Mouse (Mus musculus) heart, postnatal 0 days (tissue): ENCODE data around the gene Kcnip3. TPM values are rescaled to one million over a fixed set of nuclear protein-coding genes. Genes with fewer than 3 reads are reported as not detected.

ENCODE experiments used
- ATAC-seq: fragments of 200-750 bp; cut with Nextera tagmentation; 2 replicates; pipeline ENCODE4 v1.8.0; 2017; ENCODE audit warnings: low read depth, moderate number of reproducible peaks, moderate library complexity; ENCODE audit not compliant: insufficient read depth
- DNase-seq: peaks from one replicate; pipeline ENCODE4 v3.0.0-alpha.2; 2016; ENCODE audit warnings: low spot score
- H3K27ac ChIP-seq: fragments of 300-500 bp; sonication (generic); 2 replicates; pipeline ENCODE4 v1.5.1; 2014; ENCODE audit warnings: low read depth, mild to moderate bottlenecking
- H3K27me3 ChIP-seq: fragments of 300-500 bp; sonication (generic); 2 replicates; pipeline ENCODE4 v1.6.1; 2014; ENCODE audit warnings: low read length, mixed read lengths; ENCODE audit not compliant: control insufficient read depth, insufficient read depth
- H3K36me3 ChIP-seq: fragments of 300-500 bp; sonication (generic); replicated peaks from 2 replicates; pipeline ENCODE4 v1.6.1; 2014; ENCODE audit warnings: low read length, mixed read lengths; ENCODE audit not compliant: control insufficient read depth, insufficient read depth
- H3K4me1 ChIP-seq: fragments of 300-500 bp; sonication (generic); 2 replicates; pipeline ENCODE4 v1.6.1; 2014; ENCODE audit warnings: antibody characterized with exemption; ENCODE audit not compliant: control insufficient read depth, insufficient read depth
- H3K4me2 ChIP-seq: fragments of 300-500 bp; sonication (generic); 2 replicates; pipeline ENCODE4 v1.6.1; 2014; ENCODE audit warnings: low read depth, mild to moderate bottlenecking, low read length, moderate library complexity
- H3K4me3 ChIP-seq: fragments of 300-500 bp; sonication (generic); 2 replicates; pipeline ENCODE4 v1.5.1; 2014; ENCODE audit warnings: low read depth, low read length
- H3K9ac ChIP-seq: fragments of 300-500 bp; sonication (generic); replicated peaks from 2 replicates; pipeline ENCODE4 v1.6.1; 2014; ENCODE audit warnings: low read depth, low read length, mixed read lengths
- H3K9me3 ChIP-seq: fragments of 300-500 bp; sonication (generic); replicated peaks from 2 replicates; pipeline ENCODE4 v1.6.1; 2016; ENCODE audit warnings: low read length; ENCODE audit not compliant: control insufficient read depth
- CTCF ChIP-seq: IDR thresholded peaks from 2 replicates; pipeline ENCODE4 v1.5.1; 2016; ENCODE audit warnings: antibody characterized with exemption, control low read depth, low read depth
- EP300 ChIP-seq: IDR thresholded peaks from 2 replicates; pipeline ENCODE4 v1.6.1; 2016; ENCODE audit warnings: antibody characterized with exemption, low read depth
- WGBS: fragments of 180-500 bp; shearing (Covaris S2); extraction: QIAGEN DNeasy Blood & Tissue Kit; methylation state at CpG from one replicate; pipeline ENCODE4 v1.1.7; 2014; 5-methylcytosine and 5-hydroxymethylcytosine counted together
- polyA plus RNA-seq: library from polyadenylated mRNA; unstranded; fragments of >200 nt; fragmentation: Nextera tagmentation; extraction: Ambion mirVana; gene quantifications from 2 replicates; pipeline ENCODE4 v1.2.1, GENCODE M21; 2015
- total RNA-seq: library from RNA; depleted of rRNA; stranded (reverse); fragments of >200 nt; gene quantifications from 2 replicates; pipeline ENCODE4 v1.2.3, GENCODE M21; 2014; ENCODE audit warnings: low replicate concordance

Kcnip3 gene
- total and polyA plus RNA-seq, 2 experiments from 2014 or later: 0.20 to 7.9 TPM

DNA sequence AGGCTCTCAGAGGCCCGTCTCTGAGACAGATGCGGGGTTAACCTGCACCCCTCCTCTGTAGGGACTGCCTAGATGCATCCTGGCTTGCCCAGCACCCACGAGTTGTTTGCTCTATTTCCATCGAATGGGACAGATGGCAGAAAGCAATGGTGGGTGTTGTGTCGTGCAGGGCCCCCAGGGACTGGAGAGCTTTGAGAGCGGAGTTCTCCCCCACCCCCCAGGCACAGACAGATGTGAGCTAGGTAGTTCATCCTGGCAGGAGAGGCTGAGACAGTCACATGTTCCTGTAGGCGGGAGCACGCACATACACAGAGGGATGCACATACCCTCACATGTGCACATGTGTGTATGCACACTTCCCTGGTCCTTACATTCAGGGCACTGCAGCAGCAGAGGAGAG lies 4.8 kb downstream of the Kcnip3 start:
- Histone ChIP-seq H3K4me1 (0 out of 2 replicates have a peak, but pooled peaks cover 5% of the 10 kb centered on the region), H3K27ac (no peak overlapping the region), H3K9me3 (no peaks in the 10 kb centered on the region), H3K4me3 (no peak overlapping the region), H3K36me3 (no peaks in the 10 kb centered on the region), H3K9ac (no peak overlapping the region), H3K4me2 (no peak overlapping the region), H3K27me3 (peaks cover 9% of the 10 kb centered on the region)
- no peak for ATAC-seq
- TF ChIP-seq CTCF (no peak), EP300 (no peak)
- 73% methylated on average over 8 of the region's 8 CpGs for WGBS
- DNase-seq: no peak

DNA sequence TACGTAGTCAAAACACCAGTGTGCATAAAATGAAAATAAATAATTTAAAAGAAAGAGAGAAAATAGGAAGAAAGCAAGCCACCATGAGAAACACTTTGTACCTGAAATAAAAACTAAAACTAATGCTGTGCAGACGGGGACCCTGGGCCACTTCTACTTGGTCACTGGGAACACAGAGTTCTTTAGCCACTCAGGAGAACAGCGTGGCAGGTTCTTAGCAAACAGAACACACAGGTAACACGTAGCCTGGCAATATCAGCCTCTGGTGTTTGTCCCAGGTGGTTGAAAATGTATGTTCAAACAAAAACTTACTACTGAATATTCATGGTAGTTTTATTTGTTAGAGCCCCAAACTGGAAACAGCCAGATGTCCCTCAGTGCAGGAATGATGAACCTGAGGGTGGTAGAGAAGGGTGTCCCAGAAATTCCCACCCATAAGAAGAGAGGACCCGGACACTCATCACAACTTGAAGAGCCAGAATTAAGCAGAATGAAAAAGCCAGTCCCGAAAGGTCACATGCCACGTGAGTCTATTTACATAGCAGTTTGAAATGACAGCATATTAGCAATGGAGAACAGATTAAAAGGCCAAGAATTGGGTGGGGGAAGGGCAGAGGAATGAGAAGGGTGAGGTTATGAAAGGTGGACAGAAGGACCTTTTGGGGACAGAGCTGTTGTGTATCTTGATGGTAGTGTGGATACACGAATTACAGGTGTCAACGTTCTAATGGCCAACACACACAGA lies 7.3 kb downstream of the Kcnip3 start:
- H3K4me3 ChIP-seq: no peak overlapping the region
- DNase-seq (no peak), ATAC-seq (no peak)
- TF ChIP-seq CTCF: no peak
- H3K9me3 ChIP-seq: no peaks in the 10 kb centered on the region
- no peak overlapping the region for H3K9ac ChIP-seq
- H3K4me2 ChIP-seq: no peak overlapping the region
- WGBS: 76% methylated on average over 9 of the region's 9 CpGs
- H3K36me3 ChIP-seq: no peaks in the 10 kb centered on the region
- H3K27ac ChIP-seq: no peak overlapping the region
- H3K27me3 ChIP-seq: 0 out of 2 replicates have a peak, but pooled peaks cover 6% of the 10 kb centered on the region
- no peaks in the 10 kb centered on the region for H3K4me1 ChIP-seq

DNA sequence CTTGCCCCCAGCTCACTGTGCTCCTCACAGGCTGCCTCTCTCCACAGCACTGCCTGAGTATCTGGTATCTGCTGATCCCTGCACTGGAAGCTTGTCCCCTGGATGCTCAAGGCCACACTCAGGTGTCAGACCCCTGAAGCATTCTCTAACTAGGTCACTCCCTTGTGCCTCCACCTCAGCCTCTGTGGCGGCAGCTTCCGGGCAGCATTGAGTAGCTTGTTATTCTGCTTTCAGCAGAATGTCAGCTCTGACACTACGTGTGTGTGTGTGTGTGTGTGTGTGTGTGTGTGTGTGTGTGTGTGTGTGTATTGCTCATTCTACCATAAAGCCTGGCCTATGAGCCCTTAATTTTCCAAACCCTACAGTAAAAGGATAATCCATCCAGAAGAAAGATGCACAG lies 8.7 kb downstream of the Kcnip3 start:
- H3K4me2 ChIP-seq: no peak overlapping the region
- DNase-seq (no peak), ATAC-seq (no peak)
- WGBS: 58% methylated on average over 3 of the region's 3 CpGs
- H3K27ac ChIP-seq: no peak overlapping the region
- no peak overlapping the region for H3K9ac ChIP-seq
- H3K27me3 ChIP-seq: 0 out of 2 replicates have a peak, but pooled peaks cover 6% of the 10 kb centered on the region
- H3K4me1 ChIP-seq: no peaks in the 10 kb centered on the region
- TF ChIP-seq EP300: no peak
- no peak for TF ChIP-seq CTCF
- no peak overlapping the region for H3K4me3 ChIP-seq
- H3K36me3 ChIP-seq: no peaks in the 10 kb centered on the region
- H3K9me3 ChIP-seq: no peaks in the 10 kb centered on the region

GRCm38 (mm10) chr2:127511426-127511825 lies 10.5 kb downstream of the Kcnip3 start:
- 36% methylated on average over 4 of the region's 4 CpGs for WGBS
- peaks cover 12% of the 10 kb centered on the region; the same call in 1 of the 2 replicates for H3K27me3 ChIP-seq

DNA sequence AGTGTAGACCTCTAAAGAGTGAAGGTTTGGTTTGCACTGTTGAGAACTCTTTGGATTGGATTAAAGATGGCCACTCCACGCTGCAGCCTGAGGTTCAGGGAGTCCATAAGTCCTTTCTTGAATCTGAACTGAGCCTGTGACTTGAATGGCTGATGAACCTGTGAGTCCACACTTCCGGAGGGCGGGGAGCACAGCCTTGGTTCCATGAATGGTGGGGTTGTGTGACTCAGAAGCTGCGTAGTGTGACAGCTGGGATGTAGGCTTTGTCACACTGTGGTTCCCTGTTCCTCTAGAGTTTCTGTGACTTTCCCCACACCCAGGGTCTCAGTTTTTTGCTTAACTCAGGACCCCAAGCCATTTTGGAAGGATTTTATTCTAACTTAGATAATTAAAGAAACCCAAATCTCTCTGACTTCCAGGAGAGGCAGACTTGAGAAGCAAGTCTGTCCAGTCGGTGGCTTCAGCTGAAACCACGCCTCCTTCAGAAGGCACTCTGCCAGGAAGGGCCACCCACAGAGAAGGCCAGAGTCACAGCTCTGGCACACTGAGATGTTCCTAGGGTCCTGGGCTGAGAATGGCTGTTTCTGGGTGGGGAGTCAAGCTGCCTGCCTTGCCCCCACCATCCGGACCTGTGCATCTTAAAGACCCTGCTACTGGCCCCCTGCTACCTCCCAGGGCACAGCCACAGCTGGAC lies 13.8 kb downstream of the Kcnip3 start:
- WGBS: 62% methylated on average over 7 of the region's 7 CpGs

More at GRCm38 (mm10) chr2:127511426-127511825, 10.5 kb downstream of the Kcnip3 start:
- no peak for ATAC-seq
- TF ChIP-seq CTCF (no peak), EP300 (no peak)
- Histone ChIP-seq H3K4me2 (no peak overlapping the region), H3K9ac (no peak overlapping the region), H3K27ac (no peak overlapping the region), H3K4me3 (no peak overlapping the region), H3K4me1 (no peaks in the 10 kb centered on the region), H3K9me3 (no peaks in the 10 kb centered on the region), H3K36me3 (no peaks in the 10 kb centered on the region)
- DNase-seq: no peak

More for the DNA sequence above, 13.8 kb downstream of the Kcnip3 start:
- Histone ChIP-seq H3K36me3 (no peaks in the 10 kb centered on the region), H3K4me3 (no peak overlapping the region), H3K9me3 (no peaks in the 10 kb centered on the region), H3K9ac (no peak overlapping the region), H3K4me2 (no peak overlapping the region), H3K27me3 (peaks cover 15% of the 10 kb centered on the region; the same call in 1 of the 2 replicates), H3K4me1 (no peaks in the 10 kb centered on the region), H3K27ac (no peak overlapping the region)
- DNase-seq: no peak
- ATAC-seq: no peak
- TF ChIP-seq EP300: no peak
- TF ChIP-seq CTCF: no peak
